Mouse (Mus musculus): Measurements from ENCODE around the gene Mus81.

DNA sequence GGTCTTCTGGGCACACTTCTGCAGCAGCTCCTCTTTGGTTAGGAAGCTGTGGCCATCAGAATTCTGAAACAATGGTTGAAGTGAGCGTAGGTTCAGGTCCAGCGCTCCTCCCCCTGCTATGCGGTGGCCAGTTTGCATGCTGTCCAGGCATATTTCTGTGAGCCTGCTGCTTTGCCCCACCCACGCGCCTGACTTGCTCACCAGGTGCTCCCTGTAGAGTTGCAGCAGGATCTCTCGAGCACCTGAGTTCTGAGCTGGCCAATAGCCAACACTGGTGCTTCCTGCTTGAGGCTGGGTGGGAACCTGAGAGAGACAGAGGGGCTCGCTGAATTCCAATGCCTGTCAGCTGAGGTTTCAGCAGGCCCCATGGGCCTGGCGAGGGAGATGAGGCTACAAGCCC lies 1.9 kb downstream of the Mus81 start:
- TF ChIP-seq CTCF (conservative IDR thresholded peaks at IDR 0.05; ENCODE audit: low read length) (no peak), POU5F1 (IDR thresholded peaks at IDR 0.05; ENCODE audit: borderline replicate concordance, low read length) (no peak)
